Mouse (Mus musculus): Measurements from ENCODE around the gene Mis18bp1. TPM values are rescaled to one million over a fixed set of nuclear protein-coding genes. Genes with fewer than 3 reads are reported as not detected.

Gene Mis18bp1
- total and polyA plus RNA-seq, 3 experiments: 20.0 to 21.2 TPM; not detected in 1

Other genes with a start within 250 kb of the Mis18bp1 start
- gene Klhl28, start 207.1 kb downstream of the Mis18bp1 start, total RNA-seq (2012; rRNA removed): 3.7 and 4.8 TPM in 2 replicates
- 100 to 1,000 TPM in 1 of 2 experiments, 1 to 10 TPM in 1; 3.3 to 169 TPM for gene Klhl28, start 207.1 kb downstream of the Mis18bp1 start, polyA plus RNA-seq (2012; ENCODE audit: insufficient read depth in 1 of 2, insufficient read length in 2 of 2, low read depth in 1 of 2, low replicate concordance in 2 of 2, missing spikeins in 1 of 2)
- 15.2 and 15.9 TPM in 2 replicates for gene Togaram1, start 206.8 kb downstream of the Mis18bp1 start, total RNA-seq (2012; rRNA removed)
- 10 to 100 TPM; 14.8 to 22.7 TPM for gene Togaram1, start 206.8 kb downstream of the Mis18bp1 start, polyA plus RNA-seq (2012; ENCODE audit: insufficient read depth in 1 of 2, insufficient read length in 2 of 2, low read depth in 1 of 2, low replicate concordance in 2 of 2, missing spikeins in 1 of 2)
- 13.5 and 14.3 TPM in 2 replicates for gene Prpf39, start 136.3 kb downstream of the Mis18bp1 start, total RNA-seq (2012; rRNA removed)
- gene Prpf39, start 136.3 kb downstream of the Mis18bp1 start, polyA plus RNA-seq (2012; ENCODE audit: insufficient read depth in 1 of 2, insufficient read length in 2 of 2, low read depth in 1 of 2, low replicate concordance in 2 of 2, missing spikeins in 1 of 2): 10 to 100 TPM in 1 of 2 experiments, not detected in 1; 19.5 TPM
- gene Fkbp3, start 98.6 kb downstream of the Mis18bp1 start, total RNA-seq (2012; rRNA removed): 167 and 185 TPM in 2 replicates
- 100 to 1,000 TPM in 1 of 2 experiments, not detected in 1; 173 TPM for gene Fkbp3, start 98.6 kb downstream of the Mis18bp1 start, polyA plus RNA-seq (2012; ENCODE audit: insufficient read depth in 1 of 2, insufficient read length in 2 of 2, low read depth in 1 of 2, low replicate concordance in 2 of 2, missing spikeins in 1 of 2)
- gene Fancm, start 97.0 kb downstream of the Mis18bp1 start, total RNA-seq (2012; rRNA removed): 11.7 and 15.6 TPM in 2 replicates
- gene Fancm, start 97.0 kb downstream of the Mis18bp1 start, polyA plus RNA-seq (2012; ENCODE audit: insufficient read depth in 1 of 2, insufficient read length in 2 of 2, low read depth in 1 of 2, low replicate concordance in 2 of 2, missing spikeins in 1 of 2): 10 to 100 TPM; 12.8 to 25.3 TPM
- gene Wdr20rt, start 52.9 kb upstream of the Mis18bp1 start, total RNA-seq (2012; rRNA removed): not detected in 2 replicates
- gene Wdr20rt, start 52.9 kb upstream of the Mis18bp1 start, polyA plus RNA-seq (2012; ENCODE audit: insufficient read depth in 1 of 2, insufficient read length in 2 of 2, low read depth in 1 of 2, low replicate concordance in 2 of 2, missing spikeins in 1 of 2): under 1 TPM in 1 of 2 experiments, not detected in 1; 0.21 TPM

All from MEL (cell line).